23 mouse cellular contexts compared by ENCODE assay signal in genomic region chr1:23867350-23867862, GRCm38 (mm10). TPM values are rescaled to one million over a fixed set of nuclear protein-coding genes. Genes with fewer than 3 reads are reported as not detected.
DNase-seq lines count a peak whose midpoint lies in the region; ATAC-seq and TF ChIP-seq lines count a peak whose summit lies in the region.
"Had no signal": no experiment of that assay in that cellular context is flagged by ENCODE, and none has a peak within 500 bp of the region (broad histone marks: within the 10 kb centered on the region; RNA-seq: fewer than 3 reads in every experiment).

No protein-coding gene starts in this region.

- WGBS in lung, embryonic 14.5 days, result 76% methylated on average over 2 of the region's 2 CpGs
- 30% methylated on average over 2 of the region's 2 CpGs for WGBS in lung, adult 2 months
- WGBS in midbrain, embryonic 10.5 days, result 78% methylated on average over 2 of the region's 2 CpGs
- 67% methylated on average over 2 of the region's 2 CpGs for WGBS in hindbrain, embryonic 10.5 days

- no peaks in the 10 kb centered on the region for H3K9me3 ChIP-seq in lung, embryonic 14.5 days (ENCODE audit: low read depth, low read length)
- no peaks in the 10 kb centered on the region for H3K9me3 ChIP-seq in midbrain, embryonic 10.5 days (replicated peaks)
- no peaks in the 10 kb centered on the region for H3K9me3 ChIP-seq in hindbrain, embryonic 10.5 days
- H3K9me3 ChIP-seq: embryonic facial prominence, embryonic 10.5 days; forebrain, embryonic 10.5 days; hindbrain, embryonic 12.5 days; kidney, embryonic 15.5 days; limb, embryonic 10.5 days; midbrain, embryonic 12.5 days had no signal

- no peaks in the 10 kb centered on the region for H3K4me1 ChIP-seq in lung, embryonic 14.5 days (ENCODE audit: insufficient read depth)
- peaks cover 3% of the 10 kb centered on the region; the same call in 1 of the 2 replicates for H3K4me1 ChIP-seq in lung, adult 2 months (ENCODE audit: control insufficient read depth, insufficient read depth, low read length)
- no peaks in the 10 kb centered on the region for H3K4me1 ChIP-seq in midbrain, embryonic 10.5 days
- H3K4me1 ChIP-seq in hindbrain, embryonic 10.5 days (replicated peaks), result no peaks in the 10 kb centered on the region
- H3K4me1 ChIP-seq: embryonic facial prominence, embryonic 10.5 days; forebrain, embryonic 10.5 days; hindbrain, embryonic 12.5 days; kidney, embryonic 15.5 days; limb, embryonic 10.5 days; midbrain, embryonic 12.5 days had no signal

- peak; percentile 76 for ATAC-seq in frontal cortex, adult (ENCODE audit: low TSS enrichment)
- ATAC-seq in lung, embryonic 14.5 days (ENCODE audit: insufficient read depth), result no peak
- ATAC-seq in hematopoietic stem cell, adult 5-6 weeks (replicated peaks in 1 of 2; ENCODE audit: insufficient read depth in 1 of 2, low FRiP score in 2 of 2, low TSS enrichment in 1 of 2, low read depth in 1 of 2, poor library complexity in 2 of 2, severe bottlenecking in 2 of 2), result peak; percentile 46 to 53; a peak in 2 of 4 replicates
- ATAC-seq: liver, postnatal 0 days had no signal

- no peak overlapping the region for H3K9ac ChIP-seq in lung, embryonic 14.5 days
- H3K9ac ChIP-seq: hindbrain, embryonic 12.5 days; kidney, embryonic 15.5 days; liver, postnatal 0 days; midbrain, embryonic 12.5 days had no signal

- H3K27me3 ChIP-seq in lung, embryonic 14.5 days (ENCODE audit: insufficient read depth, low read length), result no peaks in the 10 kb centered on the region
- H3K27me3 ChIP-seq in midbrain, embryonic 10.5 days (ENCODE audit: low read depth, poor library complexity, severe bottlenecking), result no peaks in the 10 kb centered on the region
- no peaks in the 10 kb centered on the region for H3K27me3 ChIP-seq in hindbrain, embryonic 10.5 days (ENCODE audit: insufficient read depth, poor library complexity, severe bottlenecking)
- H3K27me3 ChIP-seq: hindbrain, embryonic 12.5 days; kidney, embryonic 15.5 days; midbrain, embryonic 12.5 days had no signal

- no peak overlapping the region for H3K4me2 ChIP-seq in lung, embryonic 14.5 days
- H3K4me2 ChIP-seq: heart, embryonic 11.5 days; hindbrain, embryonic 12.5 days; kidney, embryonic 15.5 days; liver, embryonic 11.5 days; midbrain, embryonic 12.5 days had no signal

- H3K27ac ChIP-seq in lung, embryonic 14.5 days (ENCODE audit: low read depth), result no peak overlapping the region
- H3K27ac ChIP-seq in midbrain, embryonic 10.5 days (replicated peaks), result no peak overlapping the region
- H3K27ac ChIP-seq in hindbrain, embryonic 10.5 days, result no peak overlapping the region
- H3K27ac ChIP-seq: embryonic facial prominence, embryonic 10.5 days; forebrain, embryonic 10.5 days; gastrocnemius, adult 2 months; hindbrain, embryonic 12.5 days; kidney, embryonic 15.5 days; limb, embryonic 10.5 days; midbrain, embryonic 12.5 days; stomach, postnatal 0 days had no signal

- H3K4me3 ChIP-seq in lung, embryonic 14.5 days (ENCODE audit: low read depth, low read length), result no peak overlapping the region
- no peak overlapping the region for H3K4me3 ChIP-seq in lung, adult 2 months (replicated peaks; ENCODE audit: extremely low read depth, low read depth, low read length)
- no peak overlapping the region for H3K4me3 ChIP-seq in midbrain, embryonic 10.5 days
- no peak overlapping the region for H3K4me3 ChIP-seq in hindbrain, embryonic 10.5 days
- H3K4me3 ChIP-seq: embryonic facial prominence, embryonic 10.5 days; forebrain, embryonic 10.5 days; gastrocnemius, adult 2 months; hindbrain, embryonic 12.5 days; kidney, embryonic 15.5 days; limb, embryonic 10.5 days; midbrain, embryonic 12.5 days had no signal

- H3K36me3 ChIP-seq in lung, embryonic 14.5 days (ENCODE audit: insufficient read depth), result 0 out of 2 replicates have a peak, but pooled peaks cover 3% of the 10 kb centered on the region
- peaks cover 9% of the 10 kb centered on the region for H3K36me3 ChIP-seq in midbrain, embryonic 10.5 days
- peaks cover 8% of the 10 kb centered on the region for H3K36me3 ChIP-seq in hindbrain, embryonic 10.5 days

- no peak for TF ChIP-seq POLR2A in lung, adult 2 months (IDR thresholded peaks at IDR 0.05; ENCODE audit: borderline replicate concordance, extremely low read depth, low read depth, low read length)

- DNase-seq in frontal cortex, postnatal 10 days (ENCODE audit: low spot score in 2 of 2), result no peak
- DNase-seq in lung, embryonic 14.5 days, result peak; percentile 3
- no peak for DNase-seq in lung, adult 2 months
- no peak for DNase-seq in midbrain, embryonic 10.5 days (ENCODE audit: low spot score)
- no peak for DNase-seq in hindbrain, embryonic 10.5 days (ENCODE audit: low spot score)
- no peak for DNase-seq in cerebellum, adult 9-10 months
- DNase-seq: adrenal gland, postnatal 10 days; cerebellum, adult 9-11 months; gastrocnemius, adult 2 months; kidney, adult 11 months; layer of hippocampus, adult 9-11 months; liver, postnatal 0 days had no signal

- TF ChIP-seq CTCF in lung, embryonic 14.5 days (IDR thresholded peaks at IDR 0.05; ENCODE audit: low read depth), result no peak
- TF ChIP-seq CTCF in lung, adult 2 months (IDR thresholded peaks at IDR 0.05; ENCODE audit: insufficient read depth, low read length), result no peak

RNA-seq across cellular contexts. Expression of gene Smap1, which starts 54.7 kb away (rescaled TPM):
- polyA plus RNA-seq in lung, embryonic 14.5 days (2014; fragmentation: Nextera tagmentation; extraction: Ambion mirVana), result 47.4 and 50.2 TPM in 2 replicates
- 28.4 and 45.0 TPM in 2 replicates for polyA plus RNA-seq in lung, adult 2 months (2012; rRNA removed)
- 38.5 and 47.2 TPM in 2 replicates for total RNA-seq in hematopoietic stem cell, adult 5-6 weeks (2017)
- 29.9 and 39.1 TPM in 2 replicates for polyA plus RNA-seq in midbrain, embryonic 10.5 days (2016; fragmentation: Nextera tagmentation; extraction: Ambion mirVana)
- 42.2 and 44.6 TPM in 2 replicates for polyA plus RNA-seq in hindbrain, embryonic 10.5 days (2016; fragmentation: Nextera tagmentation; extraction: Ambion mirVana)
